Mouse (Mus musculus): ENCODE data around the gene Nr1i3. TPM values are rescaled to one million over a fixed set of nuclear protein-coding genes. Genes with fewer than 3 reads are reported as not detected.

Nr1i3 gene
- polyA plus RNA-seq, 1 experiment: not detected

DNA sequence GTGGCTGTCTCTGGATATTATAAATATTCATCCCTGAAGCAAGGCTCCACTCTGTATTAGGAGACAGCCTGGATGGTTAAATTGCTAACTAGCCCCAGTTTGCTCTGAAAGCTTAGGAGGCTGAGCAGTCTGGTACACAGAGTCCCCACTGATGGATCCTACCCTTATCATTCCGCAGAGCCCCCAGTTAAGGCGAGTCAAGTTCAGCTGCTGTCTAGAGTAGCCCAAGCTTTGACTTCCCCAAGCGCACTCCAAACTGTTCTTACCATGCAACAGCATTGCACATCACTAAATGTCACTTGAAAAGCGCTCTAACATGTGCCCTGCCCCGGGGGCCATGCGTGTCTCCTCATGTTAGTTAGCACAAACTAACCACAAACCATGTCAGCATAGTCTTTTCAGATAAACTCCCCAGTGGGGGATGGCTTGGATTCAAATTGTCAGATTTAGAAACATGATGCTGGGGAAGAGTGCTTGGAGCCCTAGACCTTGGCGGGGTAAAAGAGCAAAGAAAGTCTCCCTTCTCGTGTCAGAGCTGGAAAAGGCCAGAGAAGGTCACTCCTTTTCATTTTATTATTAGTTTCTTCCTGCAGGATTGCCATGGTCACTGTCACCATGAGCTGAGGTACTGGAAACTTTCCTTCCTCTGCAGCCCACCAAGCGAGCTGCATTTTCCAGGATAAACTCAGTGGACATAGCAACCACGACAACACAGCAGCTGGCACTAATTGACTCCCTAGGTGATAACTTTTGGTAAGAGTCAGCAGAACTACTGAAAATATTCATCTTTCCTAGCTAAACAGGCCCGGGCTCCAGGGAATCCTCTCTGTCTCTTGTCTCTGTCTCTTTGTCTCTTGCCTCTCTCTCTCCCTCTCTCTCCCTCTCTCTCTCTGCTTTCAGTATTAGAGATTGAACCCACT is 19.6 kb upstream of the Nr1i3 start:
- Histone ChIP-seq H3K4me3 (ENCODE audit: insufficient read depth, low read length) (no peak overlapping the region), H3K4me1 (ENCODE audit: control insufficient read depth, insufficient read depth, low read length) (0 out of 2 replicates have a peak, but pooled peaks cover 5% of the 10 kb centered on the region), H3K27ac (ENCODE audit: insufficient read depth, low read length) (no peak overlapping the region)
- TF ChIP-seq POLR2A (IDR thresholded peaks at IDR 0.05; ENCODE audit: low read depth, low read length) (no peak), CTCF (IDR thresholded peaks at IDR 0.05; ENCODE audit: borderline replicate concordance, insufficient read depth, low read length) (no peak)

- Histone ChIP-seq H3K4me1 (ENCODE audit: control insufficient read depth, insufficient read depth, low read length) (no peaks in the 10 kb centered on the region), H3K4me3 (ENCODE audit: insufficient read depth, low read length) (peak overlapping the region; percentile 37), H3K27ac (ENCODE audit: insufficient read depth, low read length) (no peak overlapping the region)
- TF ChIP-seq POLR2A (IDR thresholded peaks at IDR 0.05; ENCODE audit: low read depth, low read length) (no peak), CTCF (IDR thresholded peaks at IDR 0.05; ENCODE audit: borderline replicate concordance, insufficient read depth, low read length) (no peak)
These were observed 18.5 kb upstream of the Nr1i3 start for GRCm38 (mm10) chr1:171195046-171195822.

GRCm38 (mm10) chr1:171195887-171196397 is 17.8 kb upstream of the Nr1i3 start, which contains the start of gene Pcp4l1:
Gene Pcp4l1, minus strand, starts transcription at chr1:171196268.
- no peak for TF ChIP-seq CTCF (IDR thresholded peaks at IDR 0.05; ENCODE audit: borderline replicate concordance, insufficient read depth, low read length)
- peak; percentile 45; the same call in 1 of the 2 replicates for TF ChIP-seq POLR2A (IDR thresholded peaks at IDR 0.05; ENCODE audit: low read depth, low read length)
- Histone ChIP-seq H3K4me3 (ENCODE audit: insufficient read depth, low read length) (peak within 1 kb of the TSS; percentile 37), H3K4me1 (ENCODE audit: control insufficient read depth, insufficient read depth, low read length) (no peaks in the 10 kb centered on the region), H3K27ac (ENCODE audit: insufficient read depth, low read length) (no peak within 1 kb of the TSS)

DNA sequence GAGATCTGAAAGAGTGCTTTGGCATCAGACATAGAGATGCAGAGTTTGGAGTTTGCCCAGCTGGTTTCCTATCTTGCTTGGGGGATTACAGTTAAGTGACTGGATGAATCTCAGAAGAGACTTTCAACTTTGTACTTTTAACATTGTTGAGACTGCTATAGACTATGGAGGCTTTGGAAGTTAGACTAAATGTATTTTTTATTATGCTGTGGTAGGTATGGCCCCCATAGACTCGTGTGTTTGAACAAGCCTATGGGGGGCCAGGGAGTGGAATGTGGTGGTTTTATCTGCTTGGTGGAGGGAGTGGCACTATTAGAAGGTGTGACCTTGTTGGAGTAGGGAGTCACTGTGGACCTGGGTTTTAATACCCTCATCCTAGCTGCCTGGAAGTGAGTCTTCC is 14.2 kb upstream of the Nr1i3 start:
- H3K4me1 ChIP-seq (ENCODE audit: control insufficient read depth, insufficient read depth, low read length): no peaks in the 10 kb centered on the region
- TF ChIP-seq POLR2A (IDR thresholded peaks at IDR 0.05; ENCODE audit: low read depth, low read length) (no peak), CTCF (IDR thresholded peaks at IDR 0.05; ENCODE audit: borderline replicate concordance, insufficient read depth, low read length) (no peak)
- H3K4me3 ChIP-seq (ENCODE audit: insufficient read depth, low read length): no peak overlapping the region
- no peak overlapping the region for H3K27ac ChIP-seq (ENCODE audit: insufficient read depth, low read length)

DNA sequence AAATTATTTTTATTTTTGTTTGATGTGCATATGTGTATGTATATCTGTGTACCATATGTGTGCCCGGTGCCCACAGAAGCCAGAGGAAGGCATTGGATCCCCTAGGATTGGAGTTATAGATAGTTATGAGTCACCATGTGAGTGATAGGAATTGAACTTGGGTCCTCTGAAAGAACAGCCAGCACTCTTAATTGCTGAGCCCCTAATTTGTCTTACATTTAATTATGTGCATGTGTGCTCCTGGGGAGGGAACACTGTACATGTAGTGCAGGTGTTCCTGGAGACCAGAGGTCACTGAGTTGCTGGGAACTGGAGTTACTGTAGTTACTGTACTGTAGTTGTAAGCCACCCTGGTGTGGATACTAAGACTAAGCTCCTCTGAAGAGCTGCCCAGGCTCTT is 13.0 kb upstream of the Nr1i3 start:
- Histone ChIP-seq H3K27ac (ENCODE audit: insufficient read depth, low read length) (no peak overlapping the region), H3K4me3 (ENCODE audit: insufficient read depth, low read length) (no peak overlapping the region), H3K4me1 (ENCODE audit: control insufficient read depth, insufficient read depth, low read length) (no peaks in the 10 kb centered on the region)
- no peak for TF ChIP-seq CTCF (IDR thresholded peaks at IDR 0.05; ENCODE audit: borderline replicate concordance, insufficient read depth, low read length)
- TF ChIP-seq POLR2A (IDR thresholded peaks at IDR 0.05; ENCODE audit: low read depth, low read length): no peak

DNA sequence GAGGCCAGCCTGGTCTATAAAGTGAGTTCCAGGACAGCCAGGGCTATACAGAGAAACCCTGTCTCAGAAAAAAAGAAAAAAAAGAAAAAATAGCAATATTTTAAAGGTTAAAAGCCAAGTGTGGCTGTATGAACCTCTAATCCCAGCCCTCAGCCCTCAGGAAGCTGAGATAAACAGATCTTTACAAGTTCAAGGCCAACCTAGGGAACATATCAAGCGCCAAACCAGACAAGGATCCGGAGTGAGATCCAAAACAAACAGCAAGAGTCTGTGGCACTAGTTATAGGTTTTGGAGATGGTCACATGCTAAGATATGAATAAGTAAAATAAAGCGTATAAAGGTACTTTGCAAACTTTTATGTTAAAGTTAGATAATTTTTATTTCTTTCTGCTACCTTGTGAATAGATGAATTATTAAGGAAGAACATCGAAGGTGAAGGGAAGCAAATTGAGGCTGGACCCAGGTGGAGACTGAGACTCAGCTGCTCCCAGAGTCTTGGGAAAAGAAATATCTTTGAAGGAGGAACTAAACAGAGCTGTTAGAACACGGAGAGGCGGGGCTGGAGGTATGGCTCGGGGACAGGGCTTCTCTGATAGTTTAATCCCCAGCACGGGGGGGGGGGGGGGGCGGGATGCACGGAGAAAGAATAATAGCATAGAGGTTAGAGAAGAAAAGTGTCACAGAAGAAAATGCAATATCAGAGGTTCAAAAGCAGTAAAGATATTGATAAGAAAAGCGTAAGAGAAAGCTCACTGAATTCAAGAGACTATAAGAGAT is 10.1 kb upstream of the Nr1i3 start:
- H3K4me3 ChIP-seq (ENCODE audit: insufficient read depth, low read length): no peak overlapping the region
- H3K4me1 ChIP-seq (ENCODE audit: control insufficient read depth, insufficient read depth, low read length): no peaks in the 10 kb centered on the region
- TF ChIP-seq POLR2A (IDR thresholded peaks at IDR 0.05; ENCODE audit: low read depth, low read length) (no peak), CTCF (IDR thresholded peaks at IDR 0.05; ENCODE audit: borderline replicate concordance, insufficient read depth, low read length) (no peak)
- no peak overlapping the region for H3K27ac ChIP-seq (ENCODE audit: insufficient read depth, low read length)

- no peak for TF ChIP-seq CTCF (IDR thresholded peaks at IDR 0.05; ENCODE audit: borderline replicate concordance, insufficient read depth, low read length)
- TF ChIP-seq POLR2A (IDR thresholded peaks at IDR 0.05; ENCODE audit: low read depth, low read length): no peak
- H3K27ac ChIP-seq (ENCODE audit: insufficient read depth, low read length): no peak overlapping the region
- H3K4me3 ChIP-seq (ENCODE audit: insufficient read depth, low read length): no peak overlapping the region
- no peaks in the 10 kb centered on the region for H3K4me1 ChIP-seq (ENCODE audit: control insufficient read depth, insufficient read depth, low read length)
These were observed 9.5 kb upstream of the Nr1i3 start for GRCm38 (mm10) chr1:171204249-171204644.

DNA sequence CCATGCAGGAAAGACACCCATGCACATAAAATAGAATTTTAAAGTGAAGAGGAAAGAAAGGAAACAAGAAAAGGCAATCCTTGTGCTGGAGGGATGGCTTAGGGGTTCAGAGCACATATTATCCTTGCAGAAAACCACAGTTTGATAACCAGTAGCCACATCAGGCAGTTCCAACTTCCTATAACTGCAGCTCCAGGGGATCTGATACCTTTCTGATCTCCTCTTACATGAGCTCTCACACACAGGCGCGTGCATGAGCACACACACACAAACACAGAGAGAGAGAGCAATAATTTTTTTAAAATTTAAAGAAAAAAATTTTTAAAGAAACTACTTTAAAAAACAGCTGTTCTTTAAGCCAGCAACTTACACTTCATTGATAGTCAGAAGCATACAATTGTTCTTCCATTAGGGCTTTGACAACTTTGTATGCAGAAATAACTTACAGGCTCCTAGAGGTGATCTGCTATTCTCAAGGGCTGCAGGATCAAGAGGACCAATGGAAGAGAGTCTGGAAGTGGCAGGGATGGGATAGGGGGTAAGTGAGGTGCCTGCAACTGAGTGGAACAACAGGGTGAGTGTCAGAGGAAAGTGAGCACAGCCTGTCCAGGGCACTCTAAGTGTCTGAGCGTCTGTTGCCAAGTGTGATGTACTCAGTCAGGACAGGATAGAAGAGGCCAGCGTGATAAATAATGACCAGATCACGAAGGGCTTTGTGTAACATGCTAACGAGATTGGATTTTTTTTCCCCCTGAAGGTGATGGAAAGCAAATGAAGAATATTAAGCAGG is 7.9 kb upstream of the Nr1i3 start:
- TF ChIP-seq CTCF (IDR thresholded peaks at IDR 0.05; ENCODE audit: borderline replicate concordance, insufficient read depth, low read length): no peak
- Histone ChIP-seq H3K4me3 (ENCODE audit: insufficient read depth, low read length) (no peak overlapping the region), H3K4me1 (ENCODE audit: control insufficient read depth, insufficient read depth, low read length) (no peaks in the 10 kb centered on the region), H3K27ac (ENCODE audit: insufficient read depth, low read length) (no peak overlapping the region)

All from embryonic fibroblast, embryonic 13.5 days (primary cell).